Mouse (Mus musculus) testis, adult 2 months (tissue): ENCODE measurements around the gene Sccpdh.

Source experiments
- CTCF ChIP-seq: fragments of 200-500 bp; IDR thresholded peaks from 2 replicates; pipeline ENCODE4 v1.5.1; 2012; ENCODE audit warnings: low read depth, mild to moderate bottlenecking, inconsistent platforms, low read length, moderate library complexity; ENCODE audit not compliant: control insufficient read depth, insufficient read depth, insufficient replicate concordance
- POLR2A ChIP-seq: fragments of 200-500 bp; IDR thresholded peaks from 2 replicates; pipeline ENCODE4 v1.6.1; 2012; ENCODE audit warnings: low read depth, mild to moderate bottlenecking, inconsistent platforms, low read length, moderate library complexity; ENCODE audit not compliant: control insufficient read depth

- TF ChIP-seq CTCF = no peak
- TF ChIP-seq POLR2A = no peak
These were observed 47.8 kb downstream of the Sccpdh start for GRCm38 (mm10) chr1:179715786-179716185.
